Mouse (Mus musculus) hindbrain, embryonic 13.5 days (tissue): ENCODE results near the gene Olfr1507. TPM values are rescaled to one million over a fixed set of nuclear protein-coding genes. Genes with fewer than 3 reads are reported as not detected.

Source experiments
- ATAC-seq: fragments of 200-750 bp; cut with Nextera tagmentation; 2 replicates; pipeline ENCODE4 v1.8.0; 2017; ENCODE audit warnings: moderate TSS enrichment; ENCODE audit not compliant: low FRiP score
- H3K27ac ChIP-seq: fragments of 300-500 bp; sonication (generic); 2 replicates; pipeline ENCODE4 v1.5.1; 2015; ENCODE audit warnings: inconsistent platforms, mild to moderate bottlenecking, moderate library complexity
- H3K27me3 ChIP-seq: fragments of 300-500 bp; sonication (generic); 2 replicates; pipeline ENCODE4 v1.6.1; 2015; ENCODE audit warnings: mild to moderate bottlenecking, inconsistent platforms
- H3K36me3 ChIP-seq: fragments of 300-500 bp; sonication (generic); 2 replicates; pipeline ENCODE4 v1.6.1; 2015; ENCODE audit warnings: mild to moderate bottlenecking, inconsistent platforms
- H3K4me1 ChIP-seq: fragments of 300-500 bp; sonication (generic); replicated peaks from 2 replicates; pipeline ENCODE4 v1.6.1; 2015; ENCODE audit warnings: inconsistent platforms
- H3K4me2 ChIP-seq: fragments of 300-500 bp; sonication (generic); 2 replicates; pipeline ENCODE4 v1.6.1; 2015; ENCODE audit warnings: inconsistent platforms, mild to moderate bottlenecking, moderate library complexity
- H3K4me3 ChIP-seq: fragments of 300-500 bp; sonication (generic); 2 replicates; pipeline ENCODE4 v1.5.1; 2015; ENCODE audit warnings: mild to moderate bottlenecking, inconsistent platforms
- H3K9ac ChIP-seq: fragments of 300-500 bp; sonication (generic); 2 replicates; pipeline ENCODE4 v1.6.1; 2015; ENCODE audit warnings: mild to moderate bottlenecking, inconsistent platforms
- H3K9me3 ChIP-seq: fragments of 300-500 bp; sonication (generic); 2 replicates; pipeline ENCODE4 v1.6.1; 2016; ENCODE audit warnings: inconsistent platforms
- WGBS: fragments of 180-500 bp; shearing (Covaris S2); methylation state at CpG from one replicate; pipeline ENCODE4 v1.1.7; 2015; 5-methylcytosine and 5-hydroxymethylcytosine counted together
- polyA plus RNA-seq: library from polyadenylated mRNA; unstranded; fragments of >200 nt; fragmentation: Nextera tagmentation; extraction: Ambion mirVana; gene quantifications from 2 replicates; pipeline ENCODE4 v1.2.1, GENCODE M21; 2015

Olfr1507 gene
- not detected in 2 replicates for polyA plus RNA-seq

- Histone ChIP-seq H3K36me3 (no peaks in the 10 kb centered on the region), H3K9ac (no peak within 1 kb of the TSS), H3K9me3 (no peaks in the 10 kb centered on the region), H3K4me2 (no peak within 1 kb of the TSS), H3K27me3 (no peaks in the 10 kb centered on the region), H3K4me3 (no peak within 1 kb of the TSS), H3K27ac (no peak within 1 kb of the TSS), H3K4me1 (no peaks in the 10 kb centered on the region)
- 87% methylated on average over 4 of the region's 4 CpGs for WGBS
- ATAC-seq: no peak
Observed at GRCm38 (mm10) chr14:52495516-52495915, at the start of gene Olfr1507. Gene Olfr1507 (minus strand): TSS chr14:52495749.

- H3K4me3 ChIP-seq: no peak overlapping the region
- no peak overlapping the region for H3K27ac ChIP-seq
- H3K4me1 ChIP-seq: no peaks in the 10 kb centered on the region
- no peaks in the 10 kb centered on the region for H3K36me3 ChIP-seq
- ATAC-seq: no peak
- no peak overlapping the region for H3K9ac ChIP-seq
- H3K27me3 ChIP-seq: no peaks in the 10 kb centered on the region
- WGBS: 78% methylated on average over 1 of the region's 1 CpGs
- 0 out of 2 replicates have a peak, but pooled peaks cover 7% of the 10 kb centered on the region for H3K9me3 ChIP-seq
- H3K4me2 ChIP-seq: no peak overlapping the region
Observed at GRCm38 (mm10) chr14:52533336-52533735, 37.8 kb upstream of the Olfr1507 start.

GRCm38 (mm10) chr14:52524952-52525351 lies 29.4 kb upstream of the Olfr1507 start:
- Histone ChIP-seq H3K27ac (no peak overlapping the region), H3K27me3 (no peaks in the 10 kb centered on the region), H3K4me3 (no peak overlapping the region), H3K4me1 (no peaks in the 10 kb centered on the region), H3K9me3 (peaks cover 4% of the 10 kb centered on the region; the same call in 1 of the 2 replicates), H3K4me2 (no peak overlapping the region), H3K36me3 (no peaks in the 10 kb centered on the region), H3K9ac (no peak overlapping the region)
- WGBS: 92% methylated on average over 1 of the region's 1 CpGs
- ATAC-seq: no peak

DNA sequence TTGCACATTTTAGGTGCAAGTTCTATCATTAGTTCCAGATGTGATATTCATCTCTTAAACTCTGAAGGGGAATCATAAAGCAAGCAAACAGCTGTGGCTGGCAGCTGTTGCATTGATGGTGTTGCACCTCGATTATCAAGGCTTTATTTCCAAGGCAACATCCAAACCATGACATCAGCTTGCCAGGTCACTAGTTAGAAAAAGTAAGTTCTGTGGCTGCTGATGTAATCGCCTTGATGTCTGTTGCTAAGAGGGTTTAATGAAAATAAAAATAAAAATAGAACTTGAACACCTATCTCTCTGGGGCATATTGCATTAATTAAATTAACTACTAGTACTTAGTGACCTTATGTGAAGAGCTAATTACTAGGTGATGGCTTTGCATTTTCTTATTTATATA lies 28.2 kb downstream of the Olfr1507 start, which contains the start of gene Olfr1508:
TSS of gene Olfr1508 (minus strand) at position 101 of the 400 bp plus-strand sequence.
- no peak for ATAC-seq
- Histone ChIP-seq H3K4me2 (no peak within 1 kb of the TSS), H3K9ac (no peak within 1 kb of the TSS), H3K4me1 (no peaks in the 10 kb centered on the region), H3K27me3 (no peaks in the 10 kb centered on the region), H3K9me3 (no peaks in the 10 kb centered on the region), H3K4me3 (no peak within 1 kb of the TSS), H3K36me3 (no peaks in the 10 kb centered on the region), H3K27ac (no peak within 1 kb of the TSS)
- 72% methylated on average over 2 of the region's 2 CpGs for WGBS

GRCm38 (mm10) chr14:52465738-52466137 lies 29.8 kb downstream of the Olfr1507 start:
- ATAC-seq: no peak
- no peaks in the 10 kb centered on the region for H3K4me1 ChIP-seq

GRCm38 (mm10) chr14:52461928-52462327 lies 33.6 kb downstream of the Olfr1507 start:
- Histone ChIP-seq H3K4me2 (no peak overlapping the region), H3K4me3 (no peak overlapping the region), H3K27me3 (no peaks in the 10 kb centered on the region), H3K9ac (no peak overlapping the region), H3K9me3 (no peaks in the 10 kb centered on the region), H3K27ac (no peak overlapping the region), H3K36me3 (no peaks in the 10 kb centered on the region), H3K4me1 (no peaks in the 10 kb centered on the region)
- no peak for ATAC-seq

More at GRCm38 (mm10) chr14:52465738-52466137, 29.8 kb downstream of the Olfr1507 start:
- H3K27me3 ChIP-seq: no peaks in the 10 kb centered on the region
- H3K4me2 ChIP-seq: no peak overlapping the region
- no peak overlapping the region for H3K27ac ChIP-seq
- WGBS: 83% methylated on average over 1 of the region's 1 CpGs
- no peaks in the 10 kb centered on the region for H3K9me3 ChIP-seq
- no peak overlapping the region for H3K4me3 ChIP-seq
- H3K36me3 ChIP-seq: no peaks in the 10 kb centered on the region
- H3K9ac ChIP-seq: no peak overlapping the region

GRCm38 (mm10) chr14:52451138-52451537 lies 44.4 kb downstream of the Olfr1507 start:
- no peaks in the 10 kb centered on the region for H3K36me3 ChIP-seq
- H3K4me1 ChIP-seq: no peaks in the 10 kb centered on the region
- no peak overlapping the region for H3K9ac ChIP-seq
- 91% methylated on average over 8 of the region's 8 CpGs for WGBS
- no peak overlapping the region for H3K4me2 ChIP-seq
- no peak overlapping the region for H3K27ac ChIP-seq
- no peaks in the 10 kb centered on the region for H3K9me3 ChIP-seq
- ATAC-seq: no peak
- no peaks in the 10 kb centered on the region for H3K27me3 ChIP-seq
- no peak overlapping the region for H3K4me3 ChIP-seq

GRCm38 (mm10) chr14:52442690-52443089 lies 52.9 kb downstream of the Olfr1507 start, which contains the start of gene Olfr1509:
Gene Olfr1509 (plus strand): TSS chr14:52442990.
- Histone ChIP-seq H3K27me3 (no peaks in the 10 kb centered on the region), H3K4me3 (no peak within 1 kb of the TSS), H3K9ac (no peak within 1 kb of the TSS), H3K4me2 (no peak within 1 kb of the TSS), H3K27ac (no peak within 1 kb of the TSS), H3K4me1 (no peaks in the 10 kb centered on the region), H3K9me3 (no peaks in the 10 kb centered on the region), H3K36me3 (no peaks in the 10 kb centered on the region)
- ATAC-seq: no peak

Other genes with a start within 250 kb of the Olfr1507 start
- gene Chd8, start 238.0 kb downstream of the Olfr1507 start, polyA plus RNA-seq: 42.4 and 43.8 TPM in 2 replicates
- gene Tox4, start 216.6 kb downstream of the Olfr1507 start, polyA plus RNA-seq: 55.5 and 59.6 TPM in 2 replicates
- 57.4 and 61.8 TPM in 2 replicates for gene Rab2b, start 216.2 kb downstream of the Olfr1507 start, polyA plus RNA-seq
- 48.1 and 51.5 TPM in 2 replicates for gene Mettl3, start 190.6 kb downstream of the Olfr1507 start, polyA plus RNA-seq
- gene Sall2, start 167.0 kb downstream of the Olfr1507 start, polyA plus RNA-seq: 46.2 and 49.5 TPM in 2 replicates
- gene Olfr1513, start 139.3 kb downstream of the Olfr1507 start, polyA plus RNA-seq: not detected in 2 replicates
- 0.12 and 0.21 TPM in 2 replicates for gene Olfr1512, start 116.6 kb downstream of the Olfr1507 start, polyA plus RNA-seq
- 0.18 and 0.87 TPM in 2 replicates for gene Olfr1511, start 98.4 kb downstream of the Olfr1507 start, polyA plus RNA-seq
- not detected in 2 replicates for gene Olfr1510, start 81.4 kb downstream of the Olfr1507 start, polyA plus RNA-seq
- gene Olfr1509, start 52.8 kb downstream of the Olfr1507 start, polyA plus RNA-seq: not detected in 2 replicates
- gene Olfr1508, start 28.3 kb downstream of the Olfr1507 start, polyA plus RNA-seq: not detected in 2 replicates